Comparison of ENCODE assay signal across 20 mouse cellular contexts in the genomic region with DNA sequence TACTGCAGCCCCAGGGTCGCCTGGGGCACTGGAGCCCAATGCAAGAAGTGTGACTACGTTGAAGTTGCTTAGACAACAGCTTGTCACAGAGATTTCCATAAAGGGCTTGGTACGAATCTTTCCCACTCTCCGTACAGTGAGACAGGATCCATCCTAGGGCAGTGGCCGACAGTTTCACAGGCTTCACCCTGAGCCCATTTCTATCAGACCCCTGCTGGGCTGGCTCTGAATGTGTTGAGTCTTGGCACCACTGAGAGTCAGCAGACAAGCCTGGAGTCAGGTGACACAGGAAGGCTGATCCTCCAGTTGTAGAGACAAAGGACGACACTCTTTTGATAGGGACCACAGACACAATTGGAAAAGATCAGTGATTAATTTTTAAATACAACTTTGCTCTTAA.
DNase-seq lines count a peak whose midpoint lies in the region; ATAC-seq and TF ChIP-seq lines count a peak whose summit lies in the region.
"Had no signal": no experiment of that assay in that cellular context is flagged by ENCODE, and none has a peak within 500 bp of the region (broad histone marks: within the 10 kb centered on the region; RNA-seq: fewer than 3 reads in every experiment).

No protein-coding gene starts in this region.

- H3K4me2 ChIP-seq in forebrain, embryonic 13.5 days, result no peak overlapping the region
- no peak overlapping the region for H3K4me2 ChIP-seq in forebrain, embryonic 16.5 days (ENCODE audit: low read length)
- H3K4me2 ChIP-seq in hindbrain, embryonic 16.5 days (ENCODE audit: low read length), result no peak overlapping the region
- H3K4me2 ChIP-seq in midbrain, embryonic 11.5 days, result no peak overlapping the region
- H3K4me2 ChIP-seq in midbrain, embryonic 15.5 days, result no peak overlapping the region
- H3K4me2 ChIP-seq in midbrain, postnatal 0 days (ENCODE audit: low read depth, low read length, poor library complexity, severe bottlenecking), result no peak overlapping the region
- H3K4me2 ChIP-seq: embryonic facial prominence, embryonic 12.5 days; heart, embryonic 11.5 days; heart, embryonic 15.5 days; hindbrain, embryonic 15.5 days had no signal

- ATAC-seq in forebrain, embryonic 13.5 days, result 0 out of 2 replicates have a peak, but pooled peaks have one; percentile 27
- ATAC-seq in forebrain, embryonic 16.5 days, result no peak
- no peak for ATAC-seq in hindbrain, embryonic 16.5 days
- no peak for ATAC-seq in midbrain, embryonic 11.5 days (ENCODE audit: low FRiP score)
- no peak for ATAC-seq in midbrain, embryonic 15.5 days (replicated peaks)
- no peak for ATAC-seq in midbrain, postnatal 0 days (ENCODE audit: low FRiP score)
- ATAC-seq: forebrain, postnatal 0 days had no signal

- no peak for DNase-seq in hindbrain, embryonic 10.5 days (ENCODE audit: low spot score)
- DNase-seq in midbrain, embryonic 11.5 days (ENCODE audit: low spot score, missing footprints), result peak; percentile 53
- peak; percentile 11 for DNase-seq in midbrain, postnatal 0 days (ENCODE audit: low spot score)
- DNase-seq in layer of hippocampus, adult 9-11 months, result no peak
- DNase-seq: adrenal gland, adult 8-10 months; adrenal gland, postnatal 36 days; cerebellum, adult 11-12 months; cerebellum, adult 9-11 months; forebrain, postnatal 0 days; gastrocnemius, postnatal 14 days; heart, postnatal 14 days; kidney, adult 11 months had no signal

- 64% methylated on average over 6 of the region's 6 CpGs for WGBS in forebrain, embryonic 13.5 days
- 65% methylated on average over 6 of the region's 6 CpGs for WGBS in forebrain, embryonic 16.5 days
- 77% methylated on average over 6 of the region's 6 CpGs for WGBS in hindbrain, embryonic 10.5 days
- WGBS in hindbrain, embryonic 16.5 days, result 64% methylated on average over 6 of the region's 6 CpGs
- 74% methylated on average over 6 of the region's 6 CpGs for WGBS in midbrain, embryonic 11.5 days
- 53% methylated on average over 6 of the region's 6 CpGs for WGBS in midbrain, embryonic 15.5 days
- 55% methylated on average over 6 of the region's 6 CpGs for WGBS in midbrain, postnatal 0 days

- no peaks in the 10 kb centered on the region for H3K27me3 ChIP-seq in forebrain, embryonic 13.5 days
- no peaks in the 10 kb centered on the region for H3K27me3 ChIP-seq in forebrain, embryonic 16.5 days (replicated peaks; ENCODE audit: control insufficient read depth, insufficient read depth, low read length)
- no peaks in the 10 kb centered on the region for H3K27me3 ChIP-seq in hindbrain, embryonic 10.5 days (ENCODE audit: insufficient read depth, poor library complexity, severe bottlenecking)
- H3K27me3 ChIP-seq in hindbrain, embryonic 16.5 days (replicated peaks; ENCODE audit: control insufficient read depth, insufficient read depth, low read length), result no peaks in the 10 kb centered on the region; the same call in 1 of the 2 replicates
- H3K27me3 ChIP-seq in midbrain, embryonic 11.5 days (ENCODE audit: control insufficient read depth, insufficient read depth, low read length), result no peaks in the 10 kb centered on the region; the same call in 1 of the 2 replicates
- no peaks in the 10 kb centered on the region for H3K27me3 ChIP-seq in midbrain, embryonic 15.5 days (replicated peaks)
- H3K27me3 ChIP-seq in midbrain, postnatal 0 days (ENCODE audit: insufficient read depth, low read length), result no peaks in the 10 kb centered on the region
- H3K27me3 ChIP-seq: embryonic facial prominence, embryonic 12.5 days; heart, embryonic 15.5 days; hindbrain, embryonic 15.5 days had no signal

- no peak overlapping the region for H3K4me3 ChIP-seq in forebrain, embryonic 13.5 days
- no peak overlapping the region for H3K4me3 ChIP-seq in forebrain, embryonic 16.5 days (replicated peaks; ENCODE audit: low read length)
- H3K4me3 ChIP-seq in hindbrain, embryonic 10.5 days, result no peak overlapping the region
- no peak overlapping the region for H3K4me3 ChIP-seq in hindbrain, embryonic 16.5 days (ENCODE audit: low read length)
- H3K4me3 ChIP-seq in midbrain, embryonic 11.5 days (ENCODE audit: low read depth, low read length), result no peak overlapping the region
- no peak overlapping the region for H3K4me3 ChIP-seq in midbrain, embryonic 15.5 days
- H3K4me3 ChIP-seq in midbrain, postnatal 0 days (ENCODE audit: low read depth, low read length), result no peak overlapping the region
- H3K4me3 ChIP-seq: embryonic facial prominence, embryonic 12.5 days; heart, embryonic 15.5 days; hindbrain, embryonic 15.5 days had no signal

- no peaks in the 10 kb centered on the region for H3K36me3 ChIP-seq in forebrain, embryonic 13.5 days (ENCODE audit: poor library complexity, severe bottlenecking)
- H3K36me3 ChIP-seq in forebrain, embryonic 16.5 days (ENCODE audit: control insufficient read depth, insufficient read depth), result no peaks in the 10 kb centered on the region
- no peaks in the 10 kb centered on the region for H3K36me3 ChIP-seq in hindbrain, embryonic 10.5 days
- H3K36me3 ChIP-seq in hindbrain, embryonic 16.5 days (ENCODE audit: control insufficient read depth, insufficient read depth, low read length), result no peaks in the 10 kb centered on the region
- H3K36me3 ChIP-seq in midbrain, embryonic 11.5 days (ENCODE audit: control insufficient read depth, insufficient read depth, low read length), result no peaks in the 10 kb centered on the region
- H3K36me3 ChIP-seq in midbrain, embryonic 15.5 days (replicated peaks), result no peaks in the 10 kb centered on the region
- H3K36me3 ChIP-seq in midbrain, postnatal 0 days (ENCODE audit: insufficient read depth, low read length), result no peaks in the 10 kb centered on the region
- H3K36me3 ChIP-seq: embryonic facial prominence, embryonic 12.5 days; heart, embryonic 15.5 days; hindbrain, embryonic 15.5 days had no signal

- H3K27ac ChIP-seq in forebrain, embryonic 13.5 days, result no peak overlapping the region
- no peak overlapping the region for H3K27ac ChIP-seq in forebrain, embryonic 16.5 days (ENCODE audit: low read length)
- peak overlapping the region; percentile 9; the same call in 1 of the 2 replicates for H3K27ac ChIP-seq in hindbrain, embryonic 10.5 days
- H3K27ac ChIP-seq in hindbrain, embryonic 16.5 days (ENCODE audit: low read depth, low read length), result no peak overlapping the region
- no peak overlapping the region for H3K27ac ChIP-seq in midbrain, embryonic 11.5 days (ENCODE audit: low read depth, low read length)
- no peak overlapping the region for H3K27ac ChIP-seq in midbrain, embryonic 15.5 days
- H3K27ac ChIP-seq in midbrain, postnatal 0 days (ENCODE audit: low read depth, low read length), result no peak overlapping the region
- H3K27ac ChIP-seq: embryonic facial prominence, embryonic 12.5 days; heart, embryonic 15.5 days; hindbrain, embryonic 15.5 days had no signal

- H3K9ac ChIP-seq in forebrain, embryonic 13.5 days, result no peak overlapping the region
- no peak overlapping the region for H3K9ac ChIP-seq in forebrain, embryonic 16.5 days (replicated peaks; ENCODE audit: low read depth, low read length)
- H3K9ac ChIP-seq in hindbrain, embryonic 16.5 days (ENCODE audit: low read depth, low read length), result no peak overlapping the region
- no peak overlapping the region for H3K9ac ChIP-seq in midbrain, embryonic 11.5 days (ENCODE audit: low read length)
- no peak overlapping the region for H3K9ac ChIP-seq in midbrain, embryonic 15.5 days
- H3K9ac ChIP-seq in midbrain, postnatal 0 days (replicated peaks; ENCODE audit: low read length, poor library complexity, severe bottlenecking), result no peak overlapping the region
- H3K9ac ChIP-seq: embryonic facial prominence, embryonic 12.5 days; forebrain, postnatal 0 days; heart, embryonic 15.5 days; hindbrain, embryonic 15.5 days had no signal

- peaks cover 25% of the 10 kb centered on the region for H3K4me1 ChIP-seq in forebrain, embryonic 13.5 days
- H3K4me1 ChIP-seq in forebrain, embryonic 16.5 days (replicated peaks; ENCODE audit: control insufficient read depth, insufficient read depth, low read length), result peaks cover 10% of the 10 kb centered on the region
- peaks cover 21% of the 10 kb centered on the region for H3K4me1 ChIP-seq in hindbrain, embryonic 10.5 days (replicated peaks)
- 0 out of 2 replicates have a peak, but pooled peaks cover 2% of the 10 kb centered on the region for H3K4me1 ChIP-seq in hindbrain, embryonic 16.5 days (ENCODE audit: control insufficient read depth, insufficient read depth, low read depth, low read length)
- H3K4me1 ChIP-seq in midbrain, embryonic 11.5 days (ENCODE audit: control insufficient read depth, insufficient read depth, low read length), result peaks cover 5% of the 10 kb centered on the region; the same call in 1 of the 2 replicates
- peaks cover 15% of the 10 kb centered on the region for H3K4me1 ChIP-seq in midbrain, embryonic 15.5 days
- no peaks in the 10 kb centered on the region for H3K4me1 ChIP-seq in midbrain, postnatal 0 days (ENCODE audit: insufficient read depth, low read length)
- H3K4me1 ChIP-seq: embryonic facial prominence, embryonic 12.5 days; heart, embryonic 15.5 days had no signal

- H3K9me3 ChIP-seq in forebrain, embryonic 13.5 days (replicated peaks), result no peaks in the 10 kb centered on the region
- H3K9me3 ChIP-seq in forebrain, embryonic 16.5 days (ENCODE audit: control insufficient read depth, low read length), result 0 out of 2 replicates have a peak, but pooled peaks cover 2% of the 10 kb centered on the region
- peaks cover 5% of the 10 kb centered on the region; the same call in 1 of the 2 replicates for H3K9me3 ChIP-seq in hindbrain, embryonic 10.5 days
- H3K9me3 ChIP-seq in hindbrain, embryonic 16.5 days (ENCODE audit: control insufficient read depth, low read length), result no peaks in the 10 kb centered on the region
- H3K9me3 ChIP-seq in midbrain, embryonic 11.5 days (ENCODE audit: control insufficient read depth, low read length), result no peaks in the 10 kb centered on the region; the same call in 1 of the 2 replicates
- no peaks in the 10 kb centered on the region for H3K9me3 ChIP-seq in midbrain, embryonic 15.5 days
- no peaks in the 10 kb centered on the region for H3K9me3 ChIP-seq in midbrain, postnatal 0 days (ENCODE audit: low read length)
- H3K9me3 ChIP-seq: embryonic facial prominence, embryonic 12.5 days; heart, embryonic 15.5 days; hindbrain, embryonic 15.5 days had no signal

- no peak for TF ChIP-seq CTCF in midbrain, postnatal 0 days (IDR thresholded peaks at IDR 0.05)

Comparison
In these comparisons a context has a peak if more than half of its experiments do, and no peak if none do; other contexts are left out.
1. DNase-seq: peak in midbrain, embryonic 11.5 days (single experiment) and midbrain, postnatal 0 days (single experiment); none in hindbrain, embryonic 10.5 days (single experiment) and layer of hippocampus, adult 9-11 months (single experiment).